Mouse (Mus musculus) forebrain, postnatal 0 days (tissue): ENCODE data around the gene Trcg1. TPM values are rescaled to one million over a fixed set of nuclear protein-coding genes. Genes with fewer than 3 reads are reported as not detected.

Experiments used
- ATAC-seq: fragments of 200-750 bp; cut with Nextera tagmentation; 2 replicates; pipeline ENCODE4 v1.8.0; 2017; ENCODE audit warnings: mild to moderate bottlenecking, moderate library complexity
- DNase-seq: peaks from one replicate; pipeline ENCODE4 v3.0.0-alpha.2; 2015
- H3K27ac ChIP-seq: fragments of 300-500 bp; sonication (generic); 2 replicates; pipeline ENCODE4 v1.5.1; 2014; ENCODE audit warnings: low read depth, mild to moderate bottlenecking, antibody characterized with exemption, low read length, moderate library complexity, mixed read lengths
- H3K27me3 ChIP-seq: fragments of 300-500 bp; sonication (generic); 2 replicates; pipeline ENCODE4 v1.6.1; 2014; ENCODE audit warnings: mild to moderate bottlenecking, low read length, mixed read lengths; ENCODE audit not compliant: insufficient read depth
- H3K36me3 ChIP-seq: fragments of 300-500 bp; sonication (generic); 2 replicates; pipeline ENCODE4 v1.6.1; 2014; ENCODE audit warnings: mild to moderate bottlenecking, moderate library complexity; ENCODE audit not compliant: insufficient read depth
- H3K4me1 ChIP-seq: fragments of 300-500 bp; sonication (generic); 2 replicates; pipeline ENCODE4 v1.6.1; 2014; ENCODE audit warnings: antibody characterized with exemption; ENCODE audit not compliant: insufficient read depth
- H3K4me2 ChIP-seq: fragments of 300-500 bp; sonication (generic); 2 replicates; pipeline ENCODE4 v1.6.1; 2014; ENCODE audit warnings: low read depth, mild to moderate bottlenecking, moderate library complexity
- H3K4me3 ChIP-seq: fragments of 300-500 bp; sonication (generic); 2 replicates; pipeline ENCODE4 v1.5.1; 2014; ENCODE audit warnings: low read depth, low read length, mixed read lengths
- H3K9ac ChIP-seq: fragments of 300-500 bp; sonication (generic); 2 replicates; pipeline ENCODE4 v1.6.1; 2014; ENCODE audit warnings: mild to moderate bottlenecking
- H3K9me3 ChIP-seq: fragments of 300-500 bp; sonication (generic); 2 replicates; pipeline ENCODE4 v1.6.1; 2016; ENCODE audit warnings: low read length
- CTCF ChIP-seq: sonication (generic); IDR thresholded peaks from 2 replicates; pipeline ENCODE4 v1.5.1; 2016; ENCODE audit warnings: antibody characterized with exemption, control low read depth, low read depth
- whole genome bisulfite sequencing: fragments of 180-500 bp; shearing (Covaris S2); extraction: QIAGEN DNeasy Blood & Tissue Kit; methylation state at CpG from one replicate; pipeline ENCODE4 v1.1.7; 2014; 5-methylcytosine and 5-hydroxymethylcytosine counted together
- polyA plus RNA-seq: library from polyadenylated mRNA; unstranded; fragments of >200 nt; fragmentation: Nextera tagmentation; extraction: Ambion mirVana; gene quantifications from 2 replicates; pipeline ENCODE4 v1.2.1, GENCODE M21; 2015
- total RNA-seq: library from RNA; depleted of rRNA; stranded (reverse); fragments of >200 nt; gene quantifications from 2 replicates; pipeline ENCODE4 v1.2.3, GENCODE M21; 2014

The Trcg1 gene
- total and polyA plus RNA-seq, 2 experiments from 2014 or later: not detected

DNA sequence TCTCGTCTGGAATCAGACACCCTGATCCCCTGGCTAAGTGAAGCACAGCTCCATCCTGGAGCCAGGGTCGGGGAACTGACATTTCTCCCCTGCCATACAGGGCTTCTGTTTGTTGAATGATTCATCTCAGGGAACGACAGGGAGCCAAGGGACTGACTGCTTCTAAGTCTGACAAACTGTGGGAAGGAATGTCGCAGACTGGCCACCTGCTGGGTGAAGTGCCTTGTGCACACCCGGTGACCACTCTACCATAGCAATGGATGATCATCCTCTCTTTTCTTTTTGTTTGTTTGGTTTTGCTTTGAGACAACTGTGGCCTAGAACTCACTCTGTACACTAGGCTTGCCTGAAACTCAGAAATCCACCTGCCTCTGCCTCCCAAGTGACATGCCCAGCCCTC lies 6.6 kb downstream of the Trcg1 start:
- Histone ChIP-seq H3K4me3 (no peak overlapping the region), H3K36me3 (no peaks in the 10 kb centered on the region), H3K4me1 (no peaks in the 10 kb centered on the region), H3K27me3 (no peaks in the 10 kb centered on the region), H3K9me3 (no peaks in the 10 kb centered on the region), H3K27ac (no peak overlapping the region), H3K9ac (no peak overlapping the region), H3K4me2 (no peak overlapping the region)
- TF ChIP-seq CTCF: no peak
- ATAC-seq (no peak), DNase-seq (no peak)
- 41% methylated on average over 5 of the region's 5 CpGs for WGBS

DNA sequence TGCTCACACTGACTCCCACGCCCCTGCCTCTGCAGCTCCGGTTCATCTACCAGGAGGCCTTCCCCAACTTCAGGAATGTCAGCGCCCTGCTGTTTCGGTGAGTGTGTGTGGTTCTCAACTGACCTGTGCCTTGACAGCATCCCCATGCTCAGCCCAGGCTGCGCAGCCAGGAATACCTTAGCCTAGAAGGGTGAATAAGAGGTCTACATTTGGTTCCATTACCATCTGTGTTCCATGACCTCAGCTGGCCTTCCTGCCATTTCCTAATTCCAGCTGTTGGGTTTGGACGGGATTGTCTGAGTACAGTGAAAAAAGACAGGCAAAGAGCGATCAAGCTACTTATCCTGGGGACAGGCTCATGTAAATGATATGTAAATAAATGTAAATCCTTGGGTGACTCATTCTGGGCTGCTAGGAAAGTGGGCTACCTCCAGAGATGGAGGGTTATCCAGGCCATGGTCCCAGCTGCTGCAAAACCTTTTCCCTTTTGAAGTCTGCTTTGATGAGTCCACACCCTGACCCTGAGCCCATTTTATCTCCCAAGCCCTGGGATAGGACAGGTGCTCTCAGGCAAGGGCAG lies 7.8 kb downstream of the Trcg1 start:
- no peak for TF ChIP-seq CTCF
- H3K27ac ChIP-seq: no peak overlapping the region
- no peak overlapping the region for H3K4me3 ChIP-seq
- no peak overlapping the region for H3K9ac ChIP-seq
- H3K4me2 ChIP-seq: no peak overlapping the region
- H3K27me3 ChIP-seq: no peaks in the 10 kb centered on the region
- WGBS: 35% methylated on average over 7 of the region's 7 CpGs
- H3K36me3 ChIP-seq: no peaks in the 10 kb centered on the region
- DNase-seq (no peak), ATAC-seq (no peak)
- H3K4me1 ChIP-seq: no peaks in the 10 kb centered on the region
- no peaks in the 10 kb centered on the region for H3K9me3 ChIP-seq

- H3K9ac ChIP-seq: no peak overlapping the region
- no peaks in the 10 kb centered on the region for H3K36me3 ChIP-seq
- no peak overlapping the region for H3K4me3 ChIP-seq
- H3K9me3 ChIP-seq: no peaks in the 10 kb centered on the region
- WGBS: 92% methylated on average over 5 of the region's 5 CpGs
- TF ChIP-seq CTCF: no peak
- no peak overlapping the region for H3K27ac ChIP-seq
- ATAC-seq (no peak), DNase-seq (no peak)
- no peaks in the 10 kb centered on the region for H3K4me1 ChIP-seq
- no peaks in the 10 kb centered on the region for H3K27me3 ChIP-seq
- no peak overlapping the region for H3K4me2 ChIP-seq
These were observed 10.1 kb downstream of the Trcg1 start for GRCm38 (mm10) chr9:57246482-57246881.

GRCm38 (mm10) chr9:57247201-57247671 lies 10.9 kb downstream of the Trcg1 start:
- 69% methylated on average over 8 of the region's 8 CpGs for WGBS
- H3K9ac ChIP-seq: no peak overlapping the region
- DNase-seq (no peak), ATAC-seq (no peak)
- H3K36me3 ChIP-seq: no peaks in the 10 kb centered on the region
- TF ChIP-seq CTCF: no peak
- no peak overlapping the region for H3K27ac ChIP-seq
- H3K4me1 ChIP-seq: no peaks in the 10 kb centered on the region
- no peaks in the 10 kb centered on the region for H3K9me3 ChIP-seq
- no peak overlapping the region for H3K4me3 ChIP-seq
- no peak overlapping the region for H3K4me2 ChIP-seq
- H3K27me3 ChIP-seq: no peaks in the 10 kb centered on the region

- DNase-seq: no peak
- H3K27me3 ChIP-seq: no peaks in the 10 kb centered on the region
- 72% methylated on average over 7 of the region's 7 CpGs for WGBS
- no peaks in the 10 kb centered on the region for H3K9me3 ChIP-seq
- no peaks in the 10 kb centered on the region for H3K4me1 ChIP-seq
- no peaks in the 10 kb centered on the region for H3K36me3 ChIP-seq
- no peak overlapping the region for H3K4me2 ChIP-seq
- H3K27ac ChIP-seq: no peak overlapping the region
- H3K4me3 ChIP-seq: no peak overlapping the region
- no peak overlapping the region for H3K9ac ChIP-seq
- ATAC-seq: no peak
- no peak for TF ChIP-seq CTCF
These were observed 11.9 kb downstream of the Trcg1 start for GRCm38 (mm10) chr9:57248030-57248942.

DNA sequence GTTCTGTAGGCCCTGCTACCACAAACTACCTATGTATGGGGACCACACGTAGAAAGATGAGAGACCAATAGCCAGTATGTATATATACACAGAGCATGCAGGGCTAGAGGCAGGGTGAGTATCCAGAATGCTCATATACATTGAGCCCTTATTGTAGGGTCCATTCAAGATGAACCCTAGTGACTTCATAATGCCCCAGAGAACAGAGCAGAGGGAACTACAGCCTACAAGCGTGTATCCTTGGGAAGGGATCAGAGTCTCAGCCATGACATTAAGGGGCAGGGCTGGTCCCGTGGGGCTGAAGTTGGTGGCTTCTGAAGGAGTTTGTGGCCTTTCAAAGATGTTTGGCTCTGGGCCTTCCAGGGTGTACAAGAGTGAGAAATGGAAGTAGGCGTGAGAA lies 13.7 kb downstream of the Trcg1 start:
- DNase-seq (no peak), ATAC-seq (no peak)
- no peaks in the 10 kb centered on the region for H3K27me3 ChIP-seq
- no peak overlapping the region for H3K4me3 ChIP-seq
- no peak overlapping the region for H3K27ac ChIP-seq
- 90% methylated on average over 4 of the region's 4 CpGs for WGBS
- H3K4me1 ChIP-seq: no peaks in the 10 kb centered on the region
- no peak overlapping the region for H3K9ac ChIP-seq
- no peaks in the 10 kb centered on the region for H3K9me3 ChIP-seq
- TF ChIP-seq CTCF: no peak
- no peaks in the 10 kb centered on the region for H3K36me3 ChIP-seq
- H3K4me2 ChIP-seq: no peak overlapping the region

DNA sequence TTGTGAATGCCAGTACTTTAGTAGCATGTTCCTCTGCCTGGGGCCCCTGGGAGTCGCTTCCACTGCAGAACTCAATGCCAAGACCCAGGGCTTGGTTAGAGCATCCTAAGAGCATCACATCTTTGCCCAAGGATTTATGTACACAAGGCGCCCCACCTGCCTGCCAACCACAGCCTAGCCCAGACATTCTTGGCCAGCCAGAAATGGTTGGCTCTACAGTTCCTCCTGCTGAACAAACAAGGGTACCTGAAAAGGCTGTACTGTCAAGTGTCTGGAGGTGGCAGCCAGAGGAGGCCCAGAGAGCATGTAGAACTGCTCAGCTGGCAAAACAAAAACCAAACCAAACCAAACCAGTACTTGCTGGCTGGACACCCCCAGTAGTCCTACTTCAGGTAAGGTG lies 14.8 kb downstream of the Trcg1 start:
- Histone ChIP-seq H3K9me3 (no peaks in the 10 kb centered on the region), H3K9ac (no peak overlapping the region), H3K4me3 (no peak overlapping the region), H3K27ac (no peak overlapping the region), H3K4me2 (no peak overlapping the region), H3K27me3 (no peaks in the 10 kb centered on the region), H3K4me1 (no peaks in the 10 kb centered on the region), H3K36me3 (no peaks in the 10 kb centered on the region)
- 95% methylated on average over 2 of the region's 2 CpGs for WGBS
- DNase-seq: no peak
- no peak for ATAC-seq
- no peak for TF ChIP-seq CTCF
